Mouse (Mus musculus): ENCODE data around the gene Mapkbp1.

DNA sequence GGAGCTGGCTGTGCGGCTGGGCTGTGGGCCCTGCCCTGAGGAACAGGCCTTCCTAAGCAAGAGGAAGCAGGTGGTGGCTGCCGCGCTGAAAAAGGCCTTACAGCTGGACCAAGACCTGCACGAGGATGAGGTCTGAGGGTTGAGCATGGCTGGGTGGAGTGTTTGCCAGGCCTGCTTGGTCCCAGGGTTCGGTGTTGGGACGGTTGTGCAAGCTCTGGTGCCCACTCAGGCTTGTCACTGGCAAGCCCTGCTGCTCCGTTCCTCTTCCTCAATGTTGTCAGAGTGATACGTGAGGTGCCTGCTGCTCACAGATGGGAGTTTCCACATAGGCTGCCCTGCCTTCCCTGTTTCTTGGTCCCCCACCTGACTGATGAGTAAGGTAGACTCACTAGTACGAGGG lies 65.2 kb downstream of the Mapkbp1 start:
- TF ChIP-seq CTCF (IDR thresholded peaks at IDR 0.05): no peak
- TF ChIP-seq EP300 (IDR thresholded peaks at IDR 0.05): no peak

All from lung, postnatal 0 days (tissue).